Mouse (Mus musculus): ENCODE data around the gene Sptssb.

DNA sequence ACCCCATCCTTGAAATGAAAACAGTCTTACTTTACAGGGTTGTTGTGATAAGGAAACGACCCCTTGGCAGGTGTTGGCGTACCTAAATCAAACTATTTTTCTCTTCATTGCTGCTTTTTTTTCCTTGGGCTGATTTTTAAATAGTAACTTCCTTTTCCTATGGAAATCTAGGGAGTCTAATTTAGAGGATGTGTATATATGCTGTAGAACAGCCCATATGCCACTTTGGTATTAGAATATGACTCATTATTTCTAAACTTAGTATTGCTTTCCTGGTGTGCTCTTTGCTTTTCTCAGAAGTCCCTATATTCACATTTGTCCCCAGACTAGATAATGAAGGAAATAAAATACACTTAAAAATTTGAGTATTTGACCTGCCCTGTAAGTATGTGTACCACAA, 17.8 kb upstream of the Sptssb start:
- TF ChIP-seq NANOG (IDR thresholded peaks at IDR 0.05; ENCODE audit: borderline replicate concordance, low read length) = no peak
- no peak for TF ChIP-seq CTCF (conservative IDR thresholded peaks at IDR 0.05; ENCODE audit: low read length)
- no peak for TF ChIP-seq POU5F1 (IDR thresholded peaks at IDR 0.05; ENCODE audit: borderline replicate concordance, low read length)
